Mouse (Mus musculus): ENCODE data around the gene Pdcd2l. TPM values are rescaled to one million over a fixed set of nuclear protein-coding genes. Genes with fewer than 3 reads are reported as not detected.

The Pdcd2l gene
- total RNA-seq, 1 experiment from 2014 or later, result 36.0 TPM

GRCm38 (mm10) chr7:34166850-34167249, 29.6 kb downstream of the Pdcd2l start:
- no peak for ATAC-seq (replicated peaks; ENCODE audit: insufficient number of reproducible peaks, low FRiP score, low TSS enrichment, poor library complexity, severe bottlenecking)

DNA sequence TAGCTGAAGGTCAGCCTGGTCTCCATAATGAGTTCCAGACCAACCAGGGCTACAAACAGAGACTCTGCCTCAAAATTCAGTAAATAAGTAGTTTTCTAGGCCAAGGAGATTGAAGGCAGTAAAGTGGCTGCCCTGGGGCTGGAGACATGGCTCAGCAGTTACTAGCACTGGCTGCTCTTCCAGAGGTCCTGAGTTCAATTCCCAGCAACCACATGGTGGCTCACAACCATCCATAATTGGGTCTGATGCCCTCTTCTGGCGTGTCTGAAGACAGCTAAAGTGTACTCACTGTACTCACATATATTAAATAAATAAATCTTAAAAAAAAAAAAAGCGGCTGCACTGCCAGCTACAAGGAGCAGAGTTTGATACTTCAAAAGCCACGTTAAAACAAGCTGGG, 30.5 kb downstream of the Pdcd2l start:
- ATAC-seq (replicated peaks; ENCODE audit: insufficient number of reproducible peaks, low FRiP score, low TSS enrichment, poor library complexity, severe bottlenecking), result no peak

DNA sequence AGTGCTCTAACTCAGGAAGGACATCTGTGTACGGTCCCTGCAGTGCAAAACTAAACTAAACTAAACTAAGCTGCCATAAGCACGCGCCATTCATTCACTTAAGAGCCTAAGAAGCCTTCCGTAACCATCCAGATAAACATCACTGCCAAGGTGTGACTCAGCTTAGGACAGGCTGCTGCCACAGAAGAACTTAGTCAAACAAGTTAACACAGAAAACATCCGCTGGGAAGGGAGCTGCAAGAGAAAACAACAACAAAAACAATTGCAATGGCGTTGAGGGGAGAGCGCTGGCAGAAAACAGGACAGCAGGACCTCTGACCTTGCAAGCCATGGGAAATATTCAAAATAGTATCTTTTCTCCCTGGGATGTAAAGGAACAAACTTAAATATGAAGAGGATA, 31.8 kb downstream of the Pdcd2l start:
- ATAC-seq (replicated peaks; ENCODE audit: insufficient number of reproducible peaks, low FRiP score, low TSS enrichment, poor library complexity, severe bottlenecking), result no peak

- no peak for ATAC-seq (replicated peaks; ENCODE audit: insufficient number of reproducible peaks, low FRiP score, low TSS enrichment, poor library complexity, severe bottlenecking)
Observed at GRCm38 (mm10) chr7:34159167-34159566, 37.3 kb downstream of the Pdcd2l start.

GRCm38 (mm10) chr7:34157994-34158393, 38.5 kb downstream of the Pdcd2l start:
- ATAC-seq (replicated peaks; ENCODE audit: insufficient number of reproducible peaks, low FRiP score, low TSS enrichment, poor library complexity, severe bottlenecking), result no peak

DNA sequence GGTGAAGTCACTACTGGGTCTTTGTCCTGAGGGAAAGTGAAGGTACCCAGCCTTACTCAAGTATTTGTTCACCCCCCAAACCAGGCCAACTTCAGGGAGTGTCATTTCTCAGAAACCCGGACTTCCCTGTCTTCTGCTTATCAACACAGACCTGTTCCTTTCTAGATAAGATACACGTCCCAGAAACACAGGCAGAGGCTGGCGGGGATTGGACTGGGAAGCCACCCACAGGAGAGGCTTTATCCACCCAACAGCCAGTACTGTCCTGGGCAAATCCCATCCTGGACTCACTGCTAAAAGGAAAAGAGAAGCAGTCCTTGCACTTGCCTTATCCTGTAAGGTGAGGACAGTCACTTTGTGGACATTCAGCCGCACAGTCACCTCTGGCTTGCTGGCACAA, 49.3 kb downstream of the Pdcd2l start:
- ATAC-seq (replicated peaks; ENCODE audit: insufficient number of reproducible peaks, low FRiP score, low TSS enrichment, poor library complexity, severe bottlenecking), result no peak

GRCm38 (mm10) chr7:34141123-34141522, 55.3 kb downstream of the Pdcd2l start:
- no peak for ATAC-seq (replicated peaks; ENCODE audit: insufficient number of reproducible peaks, low FRiP score, low TSS enrichment, poor library complexity, severe bottlenecking)

- ATAC-seq (replicated peaks; ENCODE audit: insufficient number of reproducible peaks, low FRiP score, low TSS enrichment, poor library complexity, severe bottlenecking), result no peak
Observed at GRCm38 (mm10) chr7:34139493-34139892, 57.0 kb downstream of the Pdcd2l start.

Other genes with a start within 250 kb of the Pdcd2l start
- not detected in 3 replicates for gene Scgb2b27, start 182.7 kb downstream of the Pdcd2l start, total RNA-seq (2017)
- gene Scgb1b27, start 175.2 kb downstream of the Pdcd2l start, total RNA-seq (2017), result not detected in 3 replicates
- not detected in 3 replicates for gene Scgb1b30, start 101.2 kb downstream of the Pdcd2l start, total RNA-seq (2017)
- gene Wtip, start 63.4 kb downstream of the Pdcd2l start, total RNA-seq (2017), result not detected in 3 replicates
- gene Uba2, start 27.1 kb downstream of the Pdcd2l start, total RNA-seq (2017), result 107 to 120 TPM (median 115 TPM) in 3 replicates
- gene Gpi1, start 33.7 kb upstream of the Pdcd2l start, total RNA-seq (2017), result 219 to 290 TPM (median 277 TPM) in 3 replicates
- gene Gm6096, start 54.4 kb upstream of the Pdcd2l start, total RNA-seq (2017), result not detected in 3 replicates
- 28.1 to 42.2 TPM (median 28.8 TPM) in 3 replicates for gene 4931406P16Rik, start 116.9 kb upstream of the Pdcd2l start, total RNA-seq (2017)
- gene Lsm14a, start 196.7 kb upstream of the Pdcd2l start, total RNA-seq (2017), result 94.4 to 159 TPM (median 97.2 TPM) in 3 replicates